Mouse (Mus musculus): Measurements from ENCODE around the gene Tmem131l.

Gene Tmem131l

GRCm38 (mm10) chr3:83855643-83856042 lies 184.3 kb downstream of the Tmem131l start:
- no peak for DNase-seq

GRCm38 (mm10) chr3:83849341-83849740 lies 190.6 kb downstream of the Tmem131l start:
- DNase-seq: no peak
